Mouse (Mus musculus) midbrain, embryonic 11.5 days (tissue): Measurements from ENCODE around the gene Pdzd8. TPM values are rescaled to one million over a fixed set of nuclear protein-coding genes. Genes with fewer than 3 reads are reported as not detected.

Experiments
- ATAC-seq: fragments of 200-750 bp; cut with Nextera tagmentation; 2 replicates; pipeline ENCODE4 v1.8.0; 2017; ENCODE audit warnings: moderate TSS enrichment, moderate library complexity; ENCODE audit not compliant: low FRiP score
- DNase-seq: peaks from one replicate; pipeline ENCODE4 v3.0.0; 2015; ENCODE audit warnings: low spot score; ENCODE audit errors: missing footprints
- H3K27ac ChIP-seq: fragments of 300-500 bp; sonication (generic); 2 replicates; pipeline ENCODE4 v1.5.1; 2014; ENCODE audit warnings: low read depth, low read length
- H3K27me3 ChIP-seq: fragments of 300-500 bp; sonication (generic); 2 replicates; pipeline ENCODE4 v1.6.1; 2014; ENCODE audit warnings: mild to moderate bottlenecking, low read length, moderate library complexity, mixed read lengths; ENCODE audit not compliant: control insufficient read depth, insufficient read depth
- H3K36me3 ChIP-seq: fragments of 300-500 bp; sonication (generic); 2 replicates; pipeline ENCODE4 v1.6.1; 2014; ENCODE audit warnings: mild to moderate bottlenecking, low read length, moderate library complexity, mixed read lengths; ENCODE audit not compliant: control insufficient read depth, insufficient read depth
- H3K4me1 ChIP-seq: fragments of 300-500 bp; sonication (generic); 2 replicates; pipeline ENCODE4 v1.6.1; 2014; ENCODE audit warnings: low read length; ENCODE audit not compliant: control insufficient read depth, insufficient read depth
- H3K4me2 ChIP-seq: fragments of 300-500 bp; sonication (generic); 2 replicates; pipeline ENCODE4 v1.6.1; 2014; ENCODE audit warnings: mild to moderate bottlenecking, moderate library complexity
- H3K4me3 ChIP-seq: fragments of 300-500 bp; sonication (generic); 2 replicates; pipeline ENCODE4 v1.5.1; 2014; ENCODE audit warnings: low read depth, low read length
- H3K9ac ChIP-seq: fragments of 300-500 bp; sonication (generic); 2 replicates; pipeline ENCODE4 v1.6.1; 2014; ENCODE audit warnings: low read length
- H3K9me3 ChIP-seq: fragments of 300-500 bp; sonication (generic); 2 replicates; pipeline ENCODE4 v1.6.1; 2016; ENCODE audit warnings: low read length; ENCODE audit not compliant: control insufficient read depth
- WGBS: fragments of 180-500 bp; shearing (Covaris S2); extraction: QIAGEN DNeasy Blood & Tissue Kit; methylation state at CpG from one replicate; pipeline ENCODE4 v1.1.7; 2014; 5-methylcytosine and 5-hydroxymethylcytosine counted together
- polyA plus RNA-seq: library from polyadenylated mRNA; unstranded; fragments of >200 nt; fragmentation: Nextera tagmentation; extraction: Ambion mirVana; gene quantifications from 2 replicates; pipeline ENCODE4 v1.2.1, GENCODE M21; 2014

Pdzd8 gene
- polyA plus RNA-seq, 1 experiment from 2014 or later: 12.9 TPM

DNA sequence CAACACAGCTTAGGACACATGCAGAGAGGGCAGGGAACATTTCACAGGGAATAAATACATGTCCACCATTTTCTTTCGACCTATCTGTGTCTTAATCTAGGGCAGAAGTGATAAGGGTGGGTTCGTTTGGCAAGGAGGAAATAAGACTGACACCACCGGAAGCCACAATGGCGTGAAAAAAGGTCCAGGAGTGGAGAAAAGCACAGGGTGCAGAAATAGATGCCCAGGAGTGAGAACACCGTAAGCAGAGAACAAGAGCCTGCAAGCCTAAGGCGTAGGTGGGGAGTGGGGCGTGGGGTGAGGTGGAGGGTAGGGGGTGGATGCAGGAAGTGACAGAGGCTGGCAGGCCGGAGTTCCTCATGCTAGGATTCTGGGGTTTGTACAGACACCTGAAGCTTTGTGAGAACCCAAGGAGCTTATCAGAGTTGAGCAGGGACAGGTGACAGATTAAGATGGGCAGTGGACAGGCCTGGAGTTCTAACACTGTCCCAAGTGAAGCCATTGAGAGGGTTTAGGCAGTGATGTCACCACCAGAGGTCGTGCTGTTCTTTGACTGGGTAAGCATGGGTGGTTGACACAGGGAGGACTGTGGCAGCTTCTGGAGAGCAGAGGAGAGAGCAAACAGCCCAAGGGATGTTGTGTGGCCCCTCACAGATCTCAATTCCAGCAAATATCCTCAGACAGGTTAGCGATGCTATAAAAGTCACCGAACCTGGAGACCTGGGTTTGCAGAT lies 96.9 kb downstream of the Pdzd8 start:
- H3K27me3 ChIP-seq: no peaks in the 10 kb centered on the region
- no peak overlapping the region for H3K4me2 ChIP-seq
- no peak overlapping the region for H3K9ac ChIP-seq
- H3K27ac ChIP-seq: no peak overlapping the region
- H3K9me3 ChIP-seq: no peaks in the 10 kb centered on the region
- 79% methylated on average over 11 of the region's 11 CpGs for WGBS
- H3K4me1 ChIP-seq: no peaks in the 10 kb centered on the region
- no peaks in the 10 kb centered on the region for H3K36me3 ChIP-seq
- H3K4me3 ChIP-seq: no peak overlapping the region
- DNase-seq: peak; percentile 83
- no peak for ATAC-seq

- no peak overlapping the region for H3K4me3 ChIP-seq
- no peaks in the 10 kb centered on the region for H3K36me3 ChIP-seq
- no peaks in the 10 kb centered on the region for H3K4me1 ChIP-seq
- 81% methylated on average over 4 of the region's 4 CpGs for WGBS
- H3K27ac ChIP-seq: no peak overlapping the region
- no peak for ATAC-seq
- H3K9ac ChIP-seq: no peak overlapping the region
- no peaks in the 10 kb centered on the region for H3K27me3 ChIP-seq
- H3K4me2 ChIP-seq: no peak overlapping the region
- DNase-seq: peak; percentile 39
- H3K9me3 ChIP-seq: no peaks in the 10 kb centered on the region
These were observed 97.4 kb downstream of the Pdzd8 start for GRCm38 (mm10) chr19:59248144-59248543.

Other genes with a start within 250 kb of the Pdzd8 start
- 0.18 and 0.65 TPM in 2 replicates for gene Vax1, start 175.7 kb downstream of the Pdzd8 start, polyA plus RNA-seq
- gene Kcnk18, start 126.6 kb downstream of the Pdzd8 start, polyA plus RNA-seq: not detected in 2 replicates
- gene Slc18a2, start 84.9 kb downstream of the Pdzd8 start, polyA plus RNA-seq: 16.0 and 19.0 TPM in 2 replicates
- 15.1 and 25.5 TPM in 2 replicates for gene Rps12-ps3, start 23.5 kb downstream of the Pdzd8 start, polyA plus RNA-seq
- gene Emx2, start 112.6 kb upstream of the Pdzd8 start, polyA plus RNA-seq: 12.1 and 12.2 TPM in 2 replicates